Mouse (Mus musculus) gastrocnemius, postnatal 25 days (tissue): ENCODE measurements at regions not wholly inside any gene's neighbourhood (a gene's known extent, or its start where the extent isn't known, plus 50 kb on each side); places are given as distances from the start of the nearest gene placed in this dataset.

Experiments used
- DNase-seq: peaks from one replicate; pipeline ENCODE4 v3.0.0; 2022

DNA sequence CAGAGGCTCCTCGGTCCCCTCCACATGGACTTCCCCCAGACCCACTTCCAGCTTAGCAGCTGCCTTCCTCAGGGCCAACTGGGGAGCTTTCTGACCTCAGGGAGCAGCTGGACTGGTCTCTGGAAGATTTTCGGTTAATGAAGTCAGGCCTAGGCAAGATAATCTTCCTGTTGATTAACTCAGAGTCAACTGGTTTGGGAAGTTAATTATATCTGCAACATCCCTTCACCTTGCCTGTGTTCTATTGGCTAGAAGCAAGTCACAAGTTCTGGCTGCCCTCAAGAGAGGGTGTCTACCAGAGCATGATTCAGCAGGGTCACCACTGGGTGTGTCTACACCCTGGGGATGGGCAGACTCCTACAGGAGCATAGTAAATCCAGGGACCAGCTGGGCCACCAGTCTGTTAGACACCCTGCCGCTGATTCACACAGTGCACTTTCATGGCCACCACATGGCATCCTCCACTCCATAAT, 53.9 kb upstream of the Maml3 start:
- DNase-seq: no peak

DNA sequence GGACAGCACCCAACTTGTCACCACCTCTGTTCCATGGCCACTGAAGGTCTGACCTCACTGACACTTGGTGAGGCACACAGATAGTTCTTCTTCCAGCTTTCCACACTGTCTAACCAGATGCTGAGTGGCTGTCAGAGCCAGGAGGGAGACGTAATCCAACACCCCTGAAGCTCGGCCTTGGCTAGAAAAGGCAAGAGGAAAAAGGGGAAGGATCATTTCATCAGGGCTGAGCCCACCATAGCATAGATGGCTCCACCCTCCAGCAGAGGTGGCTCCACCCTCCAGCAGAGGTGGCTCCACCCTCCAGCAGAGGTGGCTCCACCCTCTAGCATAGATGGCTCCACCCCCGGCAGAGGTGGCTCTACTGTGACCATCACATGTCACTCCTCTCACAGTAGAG, 56.8 kb upstream of the Maml3 start:
- DNase-seq: no peak

DNA sequence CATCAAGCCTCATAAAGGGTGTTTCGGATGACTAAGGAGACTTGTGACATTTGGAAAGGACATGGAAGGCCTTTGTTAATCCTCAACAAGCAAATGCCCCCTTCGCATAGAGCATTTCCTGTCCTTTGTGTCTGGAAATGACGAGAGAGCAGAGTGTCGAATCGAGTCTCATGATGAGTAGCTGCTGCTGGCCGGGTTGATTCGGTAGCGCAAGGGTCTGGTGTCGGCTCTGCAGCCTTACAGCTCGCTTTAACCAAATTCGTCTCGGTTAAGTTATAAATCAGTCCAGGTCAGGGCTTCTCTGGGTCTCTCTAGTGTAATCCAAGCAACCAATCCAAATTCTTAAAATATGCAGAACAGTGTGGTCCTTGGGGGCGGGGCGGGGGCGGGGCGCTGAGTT, 59.1 kb upstream of the Maml3 start:
- no peak for DNase-seq

DNA sequence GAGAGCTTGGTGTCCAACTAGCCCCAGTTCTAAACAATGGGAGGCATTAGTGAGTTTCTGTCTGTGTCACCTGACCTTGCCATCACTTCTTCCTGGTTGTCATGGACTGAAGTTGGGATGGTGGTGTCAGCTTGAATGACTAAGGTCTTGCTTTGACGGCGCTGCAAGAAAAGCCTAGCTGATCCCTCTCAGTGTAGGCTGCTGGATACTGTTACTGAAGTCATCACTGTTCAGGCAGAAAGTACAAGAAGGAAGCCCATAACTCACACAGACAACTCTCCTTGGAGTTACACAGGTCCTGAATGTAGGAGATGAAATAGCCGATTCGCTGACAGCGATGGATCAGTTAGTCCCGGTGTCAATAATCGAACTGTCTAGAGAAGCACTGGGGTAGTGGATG, 62.5 kb upstream of the Maml3 start:
- DNase-seq: no peak

DNA sequence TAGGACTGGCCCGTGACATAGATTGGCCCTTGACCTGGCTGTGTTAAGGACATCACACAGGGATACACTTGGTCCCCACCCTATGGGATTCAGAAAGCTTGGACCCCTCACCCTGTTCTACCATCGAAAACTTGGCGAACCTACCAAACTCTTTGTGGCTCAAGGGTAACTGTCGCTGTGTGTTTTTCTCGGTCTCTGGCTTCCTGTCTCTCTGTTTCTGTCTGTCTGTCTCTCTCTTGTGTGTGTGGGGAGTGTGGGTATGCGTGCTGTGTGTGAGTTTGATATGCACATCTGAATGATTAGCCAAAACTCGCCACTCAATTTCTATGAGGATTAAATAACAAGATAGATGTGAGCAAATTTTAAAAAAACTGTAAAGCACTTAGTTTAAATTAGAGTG, 66.0 kb upstream of the Maml3 start:
- DNase-seq: no peak

DNA sequence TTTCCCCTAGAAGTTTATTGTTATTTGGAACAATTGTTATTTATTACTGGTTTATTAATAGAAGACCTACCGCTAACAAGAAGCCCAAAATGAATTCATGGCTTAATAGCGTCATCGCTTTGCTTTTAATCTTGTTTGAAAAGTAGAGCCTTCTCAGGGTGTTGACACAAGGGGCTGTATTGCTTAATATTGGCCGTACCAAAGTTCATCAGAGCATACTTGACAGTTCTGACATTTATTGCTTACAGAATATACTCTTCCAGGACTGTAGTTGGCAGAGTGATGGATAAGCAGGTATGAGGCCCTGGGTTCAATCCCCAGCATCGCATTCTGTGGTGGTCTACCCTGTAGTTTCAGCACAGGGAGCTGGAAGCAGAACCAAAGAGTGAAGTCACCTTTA, 66.4 kb upstream of the Maml3 start:
- no peak for DNase-seq

DNA sequence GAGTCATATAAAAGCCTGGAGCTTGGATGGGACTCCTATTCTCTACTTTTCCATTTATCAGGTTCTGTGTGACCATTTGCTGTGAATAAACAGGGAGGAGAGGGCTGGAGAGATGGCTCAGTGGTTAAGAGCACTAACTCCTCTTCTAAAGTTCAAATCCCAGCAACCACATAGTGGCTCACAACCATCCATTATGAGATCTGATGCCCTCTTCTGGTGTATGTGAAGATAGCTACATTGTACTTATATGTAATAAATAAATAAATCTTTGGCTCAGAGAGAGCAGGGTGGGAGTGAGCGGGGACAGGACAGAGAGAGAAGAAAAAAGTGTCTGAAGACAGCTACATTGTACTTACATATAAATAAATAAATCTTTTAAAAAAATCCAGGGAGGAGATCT, 68.6 kb upstream of the Maml3 start:
- no peak for DNase-seq

GRCm38 (mm10) chr3:52176108-52176507, 71.2 kb upstream of the Maml3 start:
- DNase-seq: no peak

GRCm38 (mm10) chr3:52178851-52179250, 74.0 kb upstream of the Maml3 start:
- DNase-seq: no peak

DNA sequence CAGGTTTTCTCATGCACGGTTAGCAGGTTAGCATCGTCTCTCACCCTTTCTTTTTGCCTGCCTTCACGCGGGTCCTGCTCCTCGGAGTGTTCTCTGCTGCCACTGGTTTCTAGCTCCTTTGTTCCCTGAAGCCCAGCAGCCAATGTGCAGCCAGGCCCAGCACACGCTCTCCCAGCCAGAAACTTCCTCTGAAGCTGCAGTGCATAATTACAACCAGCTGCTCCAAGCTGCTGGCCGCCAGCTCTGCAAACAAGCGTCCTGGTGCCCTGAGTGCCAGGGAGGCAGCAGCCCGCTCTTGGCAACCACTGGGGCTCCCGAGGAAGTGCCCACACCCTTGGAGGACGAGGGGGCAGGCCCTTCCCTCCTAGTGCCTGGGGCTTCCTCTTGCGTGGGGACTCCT, 74.8 kb upstream of the Maml3 start:
- peak; percentile 78 for DNase-seq

GRCm38 (mm10) chr3:52180306-52180705, 75.4 kb upstream of the Maml3 start:
- DNase-seq: no peak

- DNase-seq: peak; percentile 83
Measured at GRCm38 (mm10) chr3:52180785-52181184, 75.9 kb upstream of the Maml3 start.

GRCm38 (mm10) chr3:52181326-52182101, 76.6 kb upstream of the Maml3 start:
- DNase-seq: no peak

DNA sequence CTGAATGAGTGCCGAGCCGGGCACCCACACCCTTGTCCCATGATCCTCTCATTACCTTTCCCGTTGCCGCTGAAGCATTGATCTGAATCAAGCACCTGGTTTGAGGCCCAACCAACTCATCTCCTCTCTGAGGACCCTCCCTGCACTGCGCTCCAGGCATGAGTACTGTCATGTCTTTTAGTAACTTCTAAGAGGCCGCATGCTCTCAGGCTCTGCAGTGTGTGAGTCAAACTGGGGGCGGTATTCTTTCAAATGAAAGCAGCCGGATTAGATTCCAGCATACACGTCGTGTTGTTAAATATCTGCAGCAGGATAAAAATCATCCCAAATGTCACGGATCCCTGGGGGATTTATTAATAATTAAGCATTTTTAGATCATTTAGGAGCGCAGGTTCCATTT, 79.4 kb upstream of the Maml3 start:
- DNase-seq: no peak

DNA sequence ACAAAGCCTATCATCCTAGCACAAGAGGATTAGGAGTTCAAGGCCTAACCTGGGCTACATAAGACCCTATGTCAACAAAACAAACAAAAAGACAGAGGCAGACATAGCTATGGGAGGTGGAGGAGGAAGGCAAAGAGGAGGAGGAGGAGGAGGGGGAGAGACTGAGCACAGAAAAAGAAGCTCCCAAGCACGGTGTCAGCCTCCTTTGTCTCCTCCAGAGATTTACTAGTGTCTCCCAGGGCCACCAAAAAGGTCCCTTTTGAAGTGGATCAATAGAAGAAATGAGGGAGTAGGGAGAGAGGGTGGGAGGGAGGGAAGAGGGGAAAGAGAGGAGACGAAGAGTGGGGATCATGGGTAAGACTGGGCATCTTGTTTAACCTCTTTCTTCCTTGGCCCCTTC, 80.5 kb upstream of the Maml3 start:
- no peak for DNase-seq

DNA sequence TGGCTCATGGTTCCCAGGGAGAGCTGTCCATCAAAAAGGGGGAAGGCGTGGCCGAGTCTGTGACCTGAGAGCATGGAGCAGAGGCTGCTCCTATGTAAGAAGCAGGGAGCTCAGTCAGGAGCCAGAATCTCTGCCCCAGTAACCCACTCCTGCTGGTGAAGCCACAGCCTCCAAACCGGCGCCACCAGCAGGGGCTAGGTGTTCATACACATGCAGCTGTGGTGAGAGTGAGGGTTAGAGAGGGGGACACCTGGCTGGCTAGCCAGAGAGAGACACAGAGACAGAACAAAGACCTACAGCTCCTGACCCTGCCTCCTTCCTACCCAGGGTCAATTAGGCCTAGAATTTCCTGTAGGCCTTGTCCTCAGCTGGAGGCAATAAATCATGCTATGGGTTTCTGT, 80.7 kb upstream of the Foxo1 start:
- no peak for DNase-seq

DNA sequence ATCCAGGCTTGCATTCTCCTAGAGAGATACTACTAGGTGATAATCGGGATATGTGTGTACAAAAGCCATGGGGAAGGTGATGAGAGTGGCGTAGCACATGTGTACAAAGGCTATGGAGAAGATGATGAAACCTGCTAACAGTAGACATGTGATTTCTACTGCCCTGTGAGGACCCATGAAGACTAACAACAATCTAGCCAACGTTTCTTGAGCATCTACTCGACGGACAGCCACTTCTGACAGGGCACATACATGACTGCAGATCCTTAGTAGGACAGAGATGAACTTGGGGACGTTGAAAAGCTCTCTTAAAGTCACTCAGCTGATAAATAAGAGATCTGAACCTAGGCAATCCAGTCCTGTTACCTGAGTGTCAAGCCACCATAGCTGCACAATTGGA, 79.8 kb upstream of the Foxo1 start:
- DNase-seq: no peak

- DNase-seq: no peak
Measured at GRCm38 (mm10) chr3:52189016-52189415, 79.1 kb upstream of the Foxo1 start.

GRCm38 (mm10) chr3:52190021-52190420, 78.1 kb upstream of the Foxo1 start:
- DNase-seq: no peak

GRCm38 (mm10) chr3:52193026-52193425, 75.1 kb upstream of the Foxo1 start:
- DNase-seq: no peak

DNA sequence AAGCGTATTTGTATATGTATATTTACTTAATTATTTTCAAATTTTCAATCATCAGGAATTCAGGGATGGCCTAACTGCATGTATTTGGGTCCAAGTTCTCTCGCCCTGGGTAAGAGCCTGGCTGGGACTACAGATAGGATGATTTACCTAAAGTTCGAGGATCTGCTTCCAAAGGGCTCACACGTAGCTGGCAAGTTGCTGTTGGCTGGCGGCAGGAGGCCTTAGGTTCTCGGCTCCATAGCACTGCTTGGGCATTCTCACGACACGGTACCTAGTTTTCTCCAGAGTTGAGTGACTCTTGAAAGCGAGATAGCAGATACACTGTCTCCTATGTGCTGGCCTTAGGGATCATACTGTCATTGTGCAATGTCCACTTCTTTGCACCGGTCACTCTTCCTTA, 73.9 kb upstream of the Foxo1 start:
- no peak for DNase-seq

- no peak for DNase-seq
Measured at GRCm38 (mm10) chr3:52195486-52195885, 72.7 kb upstream of the Foxo1 start.

- peak; percentile 59 for DNase-seq
Measured at GRCm38 (mm10) chr3:52196047-52196935, 71.8 kb upstream of the Foxo1 start.

DNA sequence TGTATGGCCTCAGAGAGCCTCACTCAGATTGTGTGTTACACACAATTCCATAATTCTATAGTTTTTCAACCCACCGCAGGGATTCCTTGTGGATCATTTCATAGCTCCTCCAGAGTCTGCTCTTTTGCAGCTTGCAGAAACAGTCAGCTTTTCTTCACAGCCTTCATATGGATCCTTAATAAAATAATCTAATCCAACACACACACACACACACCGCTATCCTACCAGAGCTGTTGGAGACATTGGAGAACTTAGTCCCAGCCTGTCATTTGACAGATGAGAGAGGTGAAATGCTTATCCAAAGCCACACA, 71.2 kb upstream of the Foxo1 start:
- DNase-seq: no peak
